Mouse (Mus musculus): Measurements from ENCODE around the gene Cp. TPM values are rescaled to one million over a fixed set of nuclear protein-coding genes. Genes with fewer than 3 reads are reported as not detected.

Cp gene
- polyA plus RNA-seq, 1 experiment from 2014 or later, result 76.4 TPM

DNA sequence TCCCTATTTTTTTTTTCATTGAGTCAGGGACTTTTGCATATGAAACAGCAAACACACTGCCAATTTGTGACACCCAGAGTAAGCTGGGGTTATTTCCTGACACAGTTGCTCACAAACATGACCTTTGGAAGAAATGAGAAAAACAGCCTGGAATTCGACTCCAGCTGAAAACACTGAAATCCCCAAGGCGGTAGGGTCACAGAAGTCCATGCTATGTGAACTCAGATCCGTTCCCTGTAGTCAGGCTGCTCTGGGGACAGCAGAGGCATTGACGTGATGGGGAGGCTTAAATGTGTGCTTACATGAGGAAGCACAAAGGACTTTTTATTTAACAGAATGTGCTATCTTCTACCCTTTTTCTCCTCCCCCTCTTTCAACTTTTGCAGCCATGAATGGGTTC lies 21.6 kb downstream of the Cp start:
- TF ChIP-seq EP300 (IDR thresholded peaks at IDR 0.05), result no peak
- TF ChIP-seq CTCF (IDR thresholded peaks at IDR 0.05), result no peak
- ATAC-seq, result peak; percentile 23; the same call in 1 of the 2 replicates
- H3K4me2 ChIP-seq (replicated peaks; ENCODE audit: low read depth, low read length), result no peak overlapping the region
- no peak overlapping the region for H3K9ac ChIP-seq (replicated peaks; ENCODE audit: low read depth)
- no peaks in the 10 kb centered on the region for H3K4me1 ChIP-seq (ENCODE audit: insufficient read depth, low read depth, low read length)
- H3K27ac ChIP-seq (ENCODE audit: low read length), result no peak overlapping the region
- 36% methylated on average over 4 of the region's 4 CpGs for WGBS
- H3K36me3 ChIP-seq (ENCODE audit: insufficient read depth, low read length), result no peaks in the 10 kb centered on the region
- peak; percentile 26 for DNase-seq (ENCODE audit: low spot score)
- no peak overlapping the region for H3K4me3 ChIP-seq (ENCODE audit: low read depth, low read length)
- no peaks in the 10 kb centered on the region for H3K9me3 ChIP-seq (ENCODE audit: low read length)
- H3K27me3 ChIP-seq (replicated peaks; ENCODE audit: insufficient read depth, low read length), result no peaks in the 10 kb centered on the region

GRCm38 (mm10) chr3:19981156-19981555 lies 24.3 kb downstream of the Cp start:
- Histone ChIP-seq H3K4me3 (ENCODE audit: low read depth, low read length) (no peak overlapping the region), H3K9ac (replicated peaks; ENCODE audit: low read depth) (no peak overlapping the region), H3K4me1 (ENCODE audit: insufficient read depth, low read depth, low read length) (no peaks in the 10 kb centered on the region), H3K27ac (ENCODE audit: low read length) (no peak overlapping the region), H3K4me2 (replicated peaks; ENCODE audit: low read depth, low read length) (no peak overlapping the region), H3K27me3 (replicated peaks; ENCODE audit: insufficient read depth, low read length) (no peaks in the 10 kb centered on the region), H3K36me3 (ENCODE audit: insufficient read depth, low read length) (no peaks in the 10 kb centered on the region), H3K9me3 (ENCODE audit: low read length) (no peaks in the 10 kb centered on the region)
- TF ChIP-seq CTCF (IDR thresholded peaks at IDR 0.05) (no peak), EP300 (IDR thresholded peaks at IDR 0.05) (no peak)
- DNase-seq (ENCODE audit: low spot score) (no peak), ATAC-seq (no peak)
- WGBS, result 67% methylated on average over 2 of the region's 2 CpGs

GRCm38 (mm10) chr3:19982846-19983245 lies 26.0 kb downstream of the Cp start:
- no peak overlapping the region for H3K4me3 ChIP-seq (ENCODE audit: low read depth, low read length)
- no peak for TF ChIP-seq CTCF (IDR thresholded peaks at IDR 0.05)
- no peak for TF ChIP-seq EP300 (IDR thresholded peaks at IDR 0.05)
- no peak overlapping the region for H3K4me2 ChIP-seq (replicated peaks; ENCODE audit: low read depth, low read length)
- H3K9me3 ChIP-seq (ENCODE audit: low read length), result no peaks in the 10 kb centered on the region
- ATAC-seq (no peak), DNase-seq (ENCODE audit: low spot score) (no peak)
- no peaks in the 10 kb centered on the region for H3K36me3 ChIP-seq (ENCODE audit: insufficient read depth, low read length)
- H3K27ac ChIP-seq (ENCODE audit: low read length), result no peak overlapping the region
- no peaks in the 10 kb centered on the region for H3K4me1 ChIP-seq (ENCODE audit: insufficient read depth, low read depth, low read length)
- H3K9ac ChIP-seq (replicated peaks; ENCODE audit: low read depth), result no peak overlapping the region
- H3K27me3 ChIP-seq (replicated peaks; ENCODE audit: insufficient read depth, low read length), result no peaks in the 10 kb centered on the region

DNA sequence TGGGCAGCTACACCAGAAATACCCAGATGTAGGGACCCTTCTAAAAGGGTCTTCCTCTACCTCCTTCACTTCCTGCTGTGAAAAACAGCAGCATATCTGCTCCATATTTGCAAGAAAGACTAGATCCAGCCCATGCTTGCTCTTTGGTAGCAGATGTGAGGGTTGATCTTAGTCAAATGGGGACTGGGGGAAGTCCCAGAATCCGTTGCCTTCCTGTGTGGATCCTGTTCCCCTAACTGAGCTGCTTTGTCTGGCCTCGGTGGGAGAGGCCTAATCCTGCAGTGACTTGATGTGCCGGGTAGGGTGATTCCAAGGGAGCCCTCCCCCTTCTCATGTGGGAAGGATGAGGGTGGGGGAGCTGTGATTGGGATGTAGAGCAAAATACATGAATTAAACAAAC lies 29.3 kb downstream of the Cp start:
- no peaks in the 10 kb centered on the region for H3K9me3 ChIP-seq (ENCODE audit: low read length)
- no peaks in the 10 kb centered on the region for H3K4me1 ChIP-seq (ENCODE audit: insufficient read depth, low read depth, low read length)
- ATAC-seq (no peak), DNase-seq (ENCODE audit: low spot score) (no peak)
- no peaks in the 10 kb centered on the region for H3K36me3 ChIP-seq (ENCODE audit: insufficient read depth, low read length)
- no peak for TF ChIP-seq CTCF (IDR thresholded peaks at IDR 0.05)
- no peak for TF ChIP-seq EP300 (IDR thresholded peaks at IDR 0.05)
- H3K27ac ChIP-seq (ENCODE audit: low read length), result no peak overlapping the region
- H3K4me2 ChIP-seq (replicated peaks; ENCODE audit: low read depth, low read length), result no peak overlapping the region
- H3K9ac ChIP-seq (replicated peaks; ENCODE audit: low read depth), result no peak overlapping the region
- 23% methylated on average over 3 of the region's 3 CpGs for WGBS
- H3K27me3 ChIP-seq (replicated peaks; ENCODE audit: insufficient read depth, low read length), result no peaks in the 10 kb centered on the region
- H3K4me3 ChIP-seq (ENCODE audit: low read depth, low read length), result no peak overlapping the region

DNA sequence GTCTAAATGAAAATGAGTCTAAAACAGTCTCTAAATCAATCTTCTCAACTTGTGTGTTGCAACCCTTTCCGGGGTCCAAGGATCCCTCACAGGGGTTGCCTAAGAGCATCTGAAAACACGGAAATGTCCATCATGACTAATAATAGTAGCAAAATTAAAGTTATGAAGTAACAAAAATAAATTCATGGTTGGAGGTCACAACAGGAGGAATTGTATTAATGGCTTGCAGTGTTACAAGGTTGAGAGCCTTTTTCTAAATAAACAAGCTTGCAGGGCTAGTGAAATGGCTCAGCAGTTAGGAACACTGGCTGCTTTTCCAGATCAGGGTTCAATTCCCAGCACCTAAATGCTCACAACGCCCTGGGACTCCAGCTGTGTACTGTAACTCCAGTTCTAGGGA lies 33.2 kb downstream of the Cp start:
- Histone ChIP-seq H3K4me1 (ENCODE audit: insufficient read depth, low read depth, low read length) (no peaks in the 10 kb centered on the region), H3K27me3 (replicated peaks; ENCODE audit: insufficient read depth, low read length) (no peaks in the 10 kb centered on the region), H3K27ac (ENCODE audit: low read length) (no peak overlapping the region), H3K9ac (replicated peaks; ENCODE audit: low read depth) (no peak overlapping the region), H3K9me3 (ENCODE audit: low read length) (no peaks in the 10 kb centered on the region), H3K4me3 (ENCODE audit: low read depth, low read length) (no peak overlapping the region), H3K4me2 (replicated peaks; ENCODE audit: low read depth, low read length) (no peak overlapping the region), H3K36me3 (ENCODE audit: insufficient read depth, low read length) (no peaks in the 10 kb centered on the region)
- 60% methylated on average over 3 of the region's 3 CpGs for WGBS
- TF ChIP-seq EP300 (IDR thresholded peaks at IDR 0.05) (no peak), CTCF (IDR thresholded peaks at IDR 0.05) (no peak)
- DNase-seq (ENCODE audit: low spot score), result peak; percentile 19
- no peak for ATAC-seq

- WGBS, result 85% methylated on average over 4 of the region's 4 CpGs
- H3K4me3 ChIP-seq (ENCODE audit: low read depth, low read length), result no peak overlapping the region
- no peaks in the 10 kb centered on the region for H3K4me1 ChIP-seq (ENCODE audit: insufficient read depth, low read depth, low read length)
- TF ChIP-seq EP300 (IDR thresholded peaks at IDR 0.05) (no peak), CTCF (IDR thresholded peaks at IDR 0.05) (no peak)
- no peaks in the 10 kb centered on the region; the same call in 1 of the 2 replicates for H3K36me3 ChIP-seq (ENCODE audit: insufficient read depth, low read length)
- ATAC-seq (no peak), DNase-seq (ENCODE audit: low spot score) (no peak)
- H3K4me2 ChIP-seq (replicated peaks; ENCODE audit: low read depth, low read length), result no peak overlapping the region
- H3K9ac ChIP-seq (replicated peaks; ENCODE audit: low read depth), result no peak overlapping the region
- no peaks in the 10 kb centered on the region for H3K9me3 ChIP-seq (ENCODE audit: low read length)
- no peak overlapping the region for H3K27ac ChIP-seq (ENCODE audit: low read length)
- H3K27me3 ChIP-seq (replicated peaks; ENCODE audit: insufficient read depth, low read length), result no peaks in the 10 kb centered on the region
Observed at GRCm38 (mm10) chr3:19992388-19992787, 35.5 kb downstream of the Cp start.

DNA sequence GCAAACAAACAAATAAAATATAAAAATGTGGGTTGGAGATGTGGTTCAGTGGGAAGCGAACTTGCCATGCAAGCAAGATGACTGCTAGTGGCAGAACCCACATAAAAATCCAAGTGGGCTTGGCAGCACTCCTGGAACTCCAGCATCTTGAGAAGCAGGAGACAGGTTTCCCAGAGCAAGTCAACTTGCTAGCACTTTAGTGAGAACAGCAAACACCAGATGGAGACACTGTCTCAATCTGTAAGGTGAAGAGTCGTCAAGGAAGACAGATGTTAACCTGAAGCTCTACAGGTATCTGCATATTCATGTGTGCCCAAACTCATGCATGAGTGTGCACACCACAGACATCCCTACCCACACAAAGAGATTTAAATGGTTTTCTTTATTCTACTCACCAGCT lies 42.7 kb downstream of the Cp start:
- H3K4me1 ChIP-seq (ENCODE audit: insufficient read depth, low read depth, low read length), result no peaks in the 10 kb centered on the region
- no peak overlapping the region for H3K4me3 ChIP-seq (ENCODE audit: low read depth, low read length)
- no peaks in the 10 kb centered on the region for H3K9me3 ChIP-seq (ENCODE audit: low read length)
- DNase-seq (ENCODE audit: low spot score) (no peak), ATAC-seq (no peak)
- peaks cover 11% of the 10 kb centered on the region; the same call in 1 of the 2 replicates for H3K36me3 ChIP-seq (ENCODE audit: insufficient read depth, low read length)
- no peaks in the 10 kb centered on the region for H3K27me3 ChIP-seq (replicated peaks; ENCODE audit: insufficient read depth, low read length)
- WGBS, result 85% methylated on average over 2 of the region's 2 CpGs
- H3K4me2 ChIP-seq (replicated peaks; ENCODE audit: low read depth, low read length), result no peak overlapping the region
- TF ChIP-seq EP300 (IDR thresholded peaks at IDR 0.05) (no peak), CTCF (IDR thresholded peaks at IDR 0.05) (no peak)
- H3K9ac ChIP-seq (replicated peaks; ENCODE audit: low read depth), result no peak overlapping the region
- no peak overlapping the region for H3K27ac ChIP-seq (ENCODE audit: low read length)
